Mouse (Mus musculus) embryonic facial prominence, embryonic 10.5 days (tissue): ENCODE measurements around the gene Fdps. TPM values are rescaled to one million over a fixed set of nuclear protein-coding genes. Genes with fewer than 3 reads are reported as not detected.

Experiments
- DNase-seq: peaks from one replicate; pipeline ENCODE4 v3.0.0-alpha.2; 2017; ENCODE audit warnings: low spot score
- H3K27ac ChIP-seq: fragments of 300-500 bp; sonication (generic); replicated peaks from 2 replicates; pipeline ENCODE4 v1.5.1; 2016; ENCODE audit warnings: mild to moderate bottlenecking
- H3K27me3 ChIP-seq: fragments of 300-500 bp; sonication (generic); replicated peaks from 2 replicates; pipeline ENCODE4 v1.6.1; 2016; ENCODE audit warnings: low read depth, mild to moderate bottlenecking; ENCODE audit not compliant: poor library complexity, severe bottlenecking
- H3K36me3 ChIP-seq: fragments of 300-500 bp; sonication (generic); replicated peaks from 2 replicates; pipeline ENCODE4 v1.6.1; 2016; ENCODE audit warnings: mild to moderate bottlenecking, moderate library complexity
- H3K4me1 ChIP-seq: fragments of 300-500 bp; sonication (generic); 2 replicates; pipeline ENCODE4 v1.6.1; 2016
- H3K4me3 ChIP-seq: fragments of 300-500 bp; sonication (generic); 2 replicates; pipeline ENCODE4 v1.5.1; 2016; ENCODE audit warnings: mild to moderate bottlenecking, moderate library complexity
- H3K9me3 ChIP-seq: fragments of 300-500 bp; sonication (generic); 2 replicates; pipeline ENCODE4 v1.6.1; 2016; ENCODE audit warnings: mild to moderate bottlenecking
- WGBS: fragments of 180-500 bp; shearing (Covaris S2); methylation state at CpG from one replicate; pipeline ENCODE4 v1.1.7; 2016; 5-methylcytosine and 5-hydroxymethylcytosine counted together
- polyA plus RNA-seq: library from polyadenylated mRNA; unstranded; fragments of >200 nt; fragmentation: Nextera tagmentation; extraction: Ambion mirVana; gene quantifications from 2 replicates; pipeline ENCODE4 v1.2.1, GENCODE M21; 2016

Gene Fdps
- polyA plus RNA-seq, 1 experiment from 2014 or later: 364 TPM

DNA sequence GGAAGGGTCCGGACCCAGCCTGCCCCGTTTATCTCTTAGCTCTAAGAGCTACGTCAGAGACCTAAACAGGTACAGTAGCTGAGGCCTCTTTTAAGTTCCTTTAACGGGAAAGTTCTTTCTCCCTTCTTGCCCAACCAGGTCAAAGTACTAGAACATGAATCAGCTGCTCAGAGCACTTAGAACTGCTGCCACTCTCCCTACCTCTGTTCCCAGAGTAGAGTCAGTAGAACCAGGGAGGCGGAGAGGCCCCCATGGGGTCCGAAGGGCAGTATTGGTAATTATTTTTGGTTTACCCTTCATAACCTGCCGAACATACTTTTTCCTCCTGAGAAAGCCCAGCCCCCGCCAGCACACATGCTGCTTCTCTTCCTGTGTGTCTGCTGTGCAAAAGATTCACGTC lies 24.4 kb downstream of the Fdps start:
- 94% methylated on average over 9 of the region's 9 CpGs for WGBS
- no peak for DNase-seq

DNA sequence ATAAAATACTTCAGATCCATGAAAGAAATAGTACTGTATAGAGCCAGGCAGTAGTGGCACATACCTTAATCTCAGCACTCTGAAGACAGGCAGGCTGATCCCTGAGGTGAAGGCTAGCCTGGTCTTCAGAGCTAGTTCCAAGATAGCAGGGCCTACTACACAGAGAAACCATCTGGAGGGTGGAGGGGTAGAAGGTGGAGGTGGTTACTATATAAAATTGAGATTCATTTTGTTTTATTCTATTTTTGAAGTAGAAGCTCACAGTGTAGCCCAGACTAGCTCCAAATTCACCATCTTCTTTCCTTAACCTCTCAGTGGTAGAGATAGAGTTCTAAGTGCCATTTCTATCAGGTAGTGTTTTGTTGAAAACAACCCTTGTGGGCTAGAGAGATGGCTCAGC lies 34.5 kb downstream of the Fdps start:
- Histone ChIP-seq H3K36me3 (peaks cover 100% of the 10 kb centered on the region), H3K4me1 (no peaks in the 10 kb centered on the region)
- no peak for DNase-seq

More for the DNA sequence above, 24.4 kb downstream of the Fdps start:
- Histone ChIP-seq H3K27ac (no peak overlapping the region), H3K36me3 (peaks cover 95% of the 10 kb centered on the region), H3K27me3 (no peaks in the 10 kb centered on the region), H3K9me3 (no peaks in the 10 kb centered on the region), H3K4me1 (no peaks in the 10 kb centered on the region), H3K4me3 (no peak overlapping the region)

DNA sequence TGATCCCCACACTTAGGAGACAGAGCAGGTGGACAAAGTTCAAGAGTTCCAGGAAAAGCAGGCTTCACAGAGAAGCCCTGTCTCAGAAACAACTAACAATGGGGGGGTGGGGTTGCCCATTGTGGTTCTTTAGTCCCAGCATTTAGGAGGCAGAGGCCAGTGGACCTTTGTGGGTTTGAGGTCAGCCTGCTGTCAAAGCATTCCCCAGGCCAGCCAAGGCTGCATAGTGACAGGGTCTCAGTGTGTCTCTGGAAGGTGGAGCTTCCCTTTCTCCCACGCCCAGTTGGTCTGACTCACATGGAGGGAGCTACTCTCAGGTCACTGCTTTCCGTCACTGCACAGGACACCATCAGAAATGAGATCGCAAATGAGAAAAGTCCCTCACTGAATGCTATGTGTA lies 40.1 kb downstream of the Fdps start:
- H3K4me1 ChIP-seq: no peaks in the 10 kb centered on the region
- no peak for DNase-seq
- no peak overlapping the region for H3K4me3 ChIP-seq
- 71% methylated on average over 3 of the region's 3 CpGs for WGBS
- H3K36me3 ChIP-seq: peaks cover 99% of the 10 kb centered on the region
- no peaks in the 10 kb centered on the region for H3K9me3 ChIP-seq
- H3K27ac ChIP-seq: no peak overlapping the region
- no peaks in the 10 kb centered on the region for H3K27me3 ChIP-seq

More for the DNA sequence above, 34.5 kb downstream of the Fdps start:
- Histone ChIP-seq H3K27ac (no peak overlapping the region), H3K27me3 (no peaks in the 10 kb centered on the region), H3K4me3 (no peak overlapping the region), H3K9me3 (no peaks in the 10 kb centered on the region)

DNA sequence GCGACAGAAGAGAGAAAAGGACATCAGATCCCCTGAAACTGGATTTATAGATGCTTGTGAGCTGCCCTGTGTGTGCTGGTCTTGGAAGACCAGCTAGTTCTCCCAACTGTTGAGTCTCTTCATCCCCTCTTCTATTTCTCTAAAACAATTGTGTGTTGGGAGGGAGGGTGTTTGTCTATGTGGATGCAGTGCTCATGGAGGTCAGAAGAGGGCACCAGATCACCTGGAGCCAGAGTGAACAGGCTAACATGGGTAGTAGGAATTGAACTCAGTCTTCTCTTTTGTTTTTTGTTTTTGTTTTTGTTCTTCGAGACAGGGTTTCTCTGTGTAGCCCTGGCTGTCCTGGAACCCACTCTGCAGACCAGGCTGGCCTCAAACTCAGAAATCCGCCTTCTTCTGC lies 43.0 kb downstream of the Fdps start:
- H3K27me3 ChIP-seq: no peaks in the 10 kb centered on the region
- 87% methylated on average over 3 of the region's 3 CpGs for WGBS
- DNase-seq: no peak
- peaks cover 99% of the 10 kb centered on the region for H3K36me3 ChIP-seq
- H3K4me1 ChIP-seq: no peaks in the 10 kb centered on the region
- H3K4me3 ChIP-seq: no peak overlapping the region
- H3K27ac ChIP-seq: no peak overlapping the region
- no peaks in the 10 kb centered on the region for H3K9me3 ChIP-seq

DNA sequence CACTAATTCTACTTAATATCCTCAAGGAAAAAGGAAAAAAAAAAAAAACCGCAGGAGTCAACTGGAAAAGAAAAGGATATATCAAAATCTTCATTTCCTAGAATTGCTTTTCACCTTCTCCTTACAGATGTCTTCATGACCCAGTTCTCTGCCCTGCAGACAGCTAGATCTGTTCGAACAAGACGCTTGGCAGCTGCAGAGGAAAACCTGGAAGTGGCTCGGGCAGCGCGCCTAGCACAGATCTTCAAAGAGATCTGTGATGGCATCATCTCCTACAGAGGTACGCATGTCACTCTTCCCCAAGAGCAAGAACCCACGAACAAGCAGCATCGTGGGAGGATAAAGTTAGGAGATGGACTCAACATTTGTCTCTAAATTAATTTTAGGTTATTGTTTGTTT lies 43.4 kb downstream of the Fdps start:
- 95% methylated on average over 9 of the region's 9 CpGs for WGBS
- no peak overlapping the region for H3K27ac ChIP-seq
- no peak overlapping the region for H3K4me3 ChIP-seq
- DNase-seq: no peak
- no peaks in the 10 kb centered on the region for H3K4me1 ChIP-seq
- H3K36me3 ChIP-seq: peaks cover 99% of the 10 kb centered on the region
- no peaks in the 10 kb centered on the region for H3K9me3 ChIP-seq
- no peaks in the 10 kb centered on the region for H3K27me3 ChIP-seq

Other genes with a start within 250 kb of the Fdps start
- 63.0 and 64.9 TPM in 2 replicates for gene Msto1, start 188.0 kb downstream of the Fdps start, polyA plus RNA-seq
- 14.9 and 16.3 TPM in 2 replicates for gene Ash1l, start 151.3 kb downstream of the Fdps start, polyA plus RNA-seq
- gene Dap3, start 150.8 kb downstream of the Fdps start, polyA plus RNA-seq: 142 and 145 TPM in 2 replicates
- gene Rusc1, start 8.6 kb downstream of the Fdps start, polyA plus RNA-seq: 15.4 and 18.5 TPM in 2 replicates
- gene Gm43738, start 860 bp downstream of the Fdps start, polyA plus RNA-seq: 0.09 TPM in 1 of 2 replicates, not detected in the other
- 2.8 and 3.2 TPM in 2 replicates for gene Pklr, start 34.2 kb upstream of the Fdps start, polyA plus RNA-seq
- gene Hcn3, start 58.2 kb upstream of the Fdps start, polyA plus RNA-seq: 3.5 and 3.6 TPM in 2 replicates
- 33.6 and 36.2 TPM in 2 replicates for gene Clk2, start 62.8 kb upstream of the Fdps start, polyA plus RNA-seq
- 108 and 117 TPM in 2 replicates for gene Scamp3, start 75.5 kb upstream of the Fdps start, polyA plus RNA-seq
- 29.0 and 30.8 TPM in 2 replicates for gene Fam189b, start 81.2 kb upstream of the Fdps start, polyA plus RNA-seq
- 33.8 and 33.9 TPM in 2 replicates for gene Gba, start 101.0 kb upstream of the Fdps start, polyA plus RNA-seq
- gene Thbs3, start 113.2 kb upstream of the Fdps start, polyA plus RNA-seq: 42.0 and 43.3 TPM in 2 replicates
- 248 and 258 TPM in 2 replicates for gene Mtx1, start 125.1 kb upstream of the Fdps start, polyA plus RNA-seq
- gene Muc1, start 127.1 kb upstream of the Fdps start, polyA plus RNA-seq: 0.15 and 0.81 TPM in 2 replicates
- 244 and 262 TPM in 2 replicates for gene Krtcap2, start 144.0 kb upstream of the Fdps start, polyA plus RNA-seq
- gene Trim46, start 144.3 kb upstream of the Fdps start, polyA plus RNA-seq: 4.0 and 4.7 TPM in 2 replicates
- gene Dpm3, start 157.4 kb upstream of the Fdps start, polyA plus RNA-seq: 74.1 and 84.1 TPM in 2 replicates
- 27.2 and 34.2 TPM in 2 replicates for gene Slc50a1, start 168.6 kb upstream of the Fdps start, polyA plus RNA-seq
- 26.7 and 27.2 TPM in 2 replicates for gene Efna1, start 179.2 kb upstream of the Fdps start, polyA plus RNA-seq
- gene Efna3, start 221.0 kb upstream of the Fdps start, polyA plus RNA-seq: 4.5 and 6.8 TPM in 2 replicates
- 37.3 and 40.8 TPM in 2 replicates for gene Efna4, start 236.1 kb upstream of the Fdps start, polyA plus RNA-seq
- 30.5 and 34.2 TPM in 2 replicates for gene Adam15, start 248.0 kb upstream of the Fdps start, polyA plus RNA-seq